Mouse (Mus musculus) cerebellum, postnatal 25 days (tissue): ENCODE results near the gene Ubr4.
A peak's percentile ranks its signal among the peaks of the same experiment; 100 is the strongest.
"Not testable (repeated sequence)": the region's sequence is repeated elsewhere in the genome, so short reads cannot be mapped to it uniquely, and the experiment has no call there.

Experiments used
- DNase-seq, 2 experiments: peaks; one replicate each; pipeline ENCODE4 v3.0.0; 2021; ENCODE audit warnings: mixed read lengths in 2 of 2

Gene Ubr4

DNA sequence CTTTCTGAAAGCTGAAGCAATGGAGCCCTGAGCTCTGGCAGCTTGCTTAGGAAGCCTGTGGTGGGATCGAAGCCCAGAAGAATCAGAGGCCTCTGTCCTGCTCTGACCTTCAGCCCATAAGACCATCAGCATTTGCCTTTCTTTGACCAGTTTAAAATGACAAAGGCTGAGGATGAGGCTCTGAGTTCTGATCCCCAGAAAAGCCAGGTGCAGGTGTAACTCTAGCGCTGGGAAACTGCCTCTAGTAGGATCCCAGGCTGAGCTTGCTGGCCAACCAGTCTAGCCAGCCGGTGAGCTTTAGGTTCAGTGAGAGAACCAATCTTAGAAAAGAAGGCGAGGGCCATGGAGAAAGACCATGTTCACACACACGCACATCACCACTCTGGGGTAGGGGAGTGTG is 135.9 kb downstream of the Ubr4 start:
- peak in 1 of 2 experiments; percentile 7 for DNase-seq

DNA sequence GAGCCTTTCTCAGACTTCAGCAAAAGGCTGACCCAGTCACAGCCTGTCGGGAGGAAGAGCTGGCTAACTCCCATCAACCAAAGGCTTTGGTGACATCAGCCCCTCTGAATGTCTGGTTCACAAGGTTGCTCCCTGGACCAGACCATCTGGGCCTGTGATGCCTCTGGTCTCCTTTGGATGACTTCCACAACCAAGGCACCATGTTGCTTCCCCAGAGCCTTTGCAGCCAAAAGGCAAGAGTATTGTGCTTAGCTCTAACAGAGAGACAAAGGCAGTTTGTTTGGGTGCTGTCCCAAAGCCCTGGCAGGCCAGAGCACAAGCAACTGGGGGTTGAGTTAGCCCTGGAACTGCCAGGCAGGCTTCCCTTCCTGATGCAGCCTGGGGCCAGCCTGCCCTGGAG is 137.5 kb downstream of the Ubr4 start:
- peak; percentile 78 to 81 for DNase-seq

DNA sequence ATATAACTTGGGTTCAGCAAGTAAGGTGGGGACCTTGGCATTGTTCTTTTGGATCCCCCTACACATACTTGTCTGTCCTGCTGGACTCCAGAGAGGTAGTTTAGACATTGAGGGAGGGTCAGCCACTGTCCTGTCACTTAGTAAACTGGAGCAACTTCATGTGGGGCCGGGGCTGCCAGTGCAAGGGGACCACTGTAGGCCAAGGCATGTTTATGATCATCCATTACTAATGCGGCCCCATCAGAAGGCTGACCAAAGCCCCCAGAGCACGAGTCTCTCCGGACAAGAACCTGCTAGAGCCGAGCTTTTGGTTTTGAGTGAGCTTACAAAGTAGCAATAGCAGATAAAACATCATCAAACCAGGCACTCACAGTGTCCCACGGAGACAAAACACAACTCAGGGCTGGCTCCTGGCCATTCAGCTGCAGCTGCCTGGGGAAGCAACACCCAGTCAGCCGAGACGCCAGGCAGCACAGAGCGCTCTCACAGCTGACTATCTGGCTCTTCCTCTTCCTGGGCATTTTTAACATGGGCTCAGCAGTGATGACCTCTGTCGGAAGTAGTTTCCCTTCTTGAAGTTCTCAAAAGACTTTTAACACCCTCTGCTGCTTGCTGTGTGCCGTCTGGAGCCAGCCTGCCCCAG is 138.1 kb downstream of the Ubr4 start:
- DNase-seq: peak in 1 of 2 experiments; percentile 47

DNA sequence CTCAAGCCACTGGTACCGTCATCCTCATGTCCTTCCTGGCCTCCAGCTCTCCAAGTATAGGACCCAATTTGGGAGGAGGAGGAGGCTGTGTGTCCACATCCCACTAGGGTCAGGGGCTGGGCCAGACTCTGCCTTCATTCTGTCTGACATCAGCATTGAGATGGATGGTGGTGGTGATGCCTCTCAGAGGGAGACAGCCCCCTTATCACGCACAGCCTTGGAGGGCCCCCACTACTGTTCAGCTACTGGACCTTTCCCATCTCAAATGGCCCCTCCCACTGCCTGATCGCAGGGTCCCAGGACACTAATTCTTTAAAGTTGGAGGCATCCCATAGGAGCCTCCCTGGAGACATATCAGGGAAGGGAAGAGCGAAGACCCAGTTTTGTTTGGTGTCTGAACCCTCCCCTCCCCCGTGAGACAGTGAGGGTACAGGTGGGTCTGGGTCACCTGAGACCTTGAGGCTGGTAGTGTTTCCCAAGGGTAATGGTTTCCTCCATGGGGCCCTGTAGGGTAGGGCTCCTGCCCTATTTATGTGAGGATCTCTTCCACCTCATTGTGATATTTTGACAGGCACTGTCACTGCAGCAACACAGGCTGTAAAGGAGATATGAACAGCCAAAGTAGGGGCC is 139.2 kb downstream of the Ubr4 start:
- DNase-seq: peak in 1 of 2 experiments; percentile 14

DNA sequence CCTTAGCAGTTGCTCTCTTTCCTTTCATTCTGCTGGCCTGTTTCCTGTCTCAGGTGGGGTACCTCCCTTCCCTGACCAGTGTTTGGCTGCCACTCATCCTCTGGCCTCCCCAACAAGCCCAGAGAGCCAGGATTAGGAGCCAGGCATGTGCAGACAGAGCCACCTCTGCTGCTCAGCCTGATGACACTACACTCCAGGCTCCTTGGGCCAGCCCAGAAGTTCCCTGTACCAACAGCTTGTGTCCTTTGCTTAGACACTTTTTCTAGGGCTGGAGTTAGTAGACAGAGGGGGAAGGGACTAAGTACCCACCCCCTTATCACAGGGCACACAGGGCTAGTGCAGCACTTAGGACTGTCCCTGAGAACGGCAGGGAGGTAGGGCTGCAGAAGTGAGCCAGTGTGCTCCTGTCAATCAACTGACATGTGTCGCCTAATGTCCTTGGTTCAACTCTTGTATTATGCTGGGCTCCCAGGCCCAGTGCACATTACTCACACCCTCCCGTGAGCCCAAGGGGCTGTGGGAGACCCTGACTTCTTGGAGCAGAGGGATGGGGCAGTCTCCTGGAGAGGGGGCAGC is 139.9 kb downstream of the Ubr4 start:
- peak in 1 of 2 experiments; percentile 19 for DNase-seq

DNA sequence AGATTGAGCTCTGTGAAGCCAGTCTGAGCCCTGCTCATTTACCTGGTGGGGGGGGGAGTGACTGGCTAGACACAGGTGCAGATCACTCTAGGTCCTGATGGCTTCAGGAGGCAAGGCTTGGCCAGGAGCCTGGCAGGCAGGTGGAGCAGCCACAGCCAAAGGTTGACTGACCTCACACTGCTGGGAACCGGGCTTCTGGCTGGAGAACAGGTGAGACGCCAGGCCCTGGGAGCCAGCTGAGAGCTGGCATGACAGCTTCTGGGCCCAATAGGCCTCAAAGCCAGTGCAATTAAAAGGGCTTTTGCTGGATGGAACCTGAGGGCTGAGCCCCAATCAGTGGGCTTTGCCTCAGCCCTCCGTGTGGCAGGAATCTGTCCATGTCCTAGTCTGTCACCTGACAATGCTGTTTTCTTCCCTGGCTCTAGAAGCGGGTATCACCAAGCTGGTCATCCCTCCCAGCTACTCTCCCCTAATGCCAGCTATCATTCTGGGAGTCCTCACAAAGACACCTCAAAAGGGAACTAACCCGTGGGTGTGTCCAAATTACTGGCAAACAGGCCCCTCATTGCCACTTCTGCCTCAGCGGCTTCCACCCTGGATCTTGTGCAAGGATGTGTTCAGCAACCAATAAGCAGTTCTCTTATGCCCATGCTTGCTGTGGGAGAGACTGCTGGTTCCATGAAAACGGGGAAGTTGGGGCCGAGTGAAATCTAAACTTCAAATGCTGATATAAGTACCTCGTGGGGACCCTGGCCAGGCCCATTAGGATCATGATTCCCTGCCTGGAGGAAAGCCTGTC is 141.0 kb downstream of the Ubr4 start:
- peak; percentile 77 to 86 for DNase-seq

DNA sequence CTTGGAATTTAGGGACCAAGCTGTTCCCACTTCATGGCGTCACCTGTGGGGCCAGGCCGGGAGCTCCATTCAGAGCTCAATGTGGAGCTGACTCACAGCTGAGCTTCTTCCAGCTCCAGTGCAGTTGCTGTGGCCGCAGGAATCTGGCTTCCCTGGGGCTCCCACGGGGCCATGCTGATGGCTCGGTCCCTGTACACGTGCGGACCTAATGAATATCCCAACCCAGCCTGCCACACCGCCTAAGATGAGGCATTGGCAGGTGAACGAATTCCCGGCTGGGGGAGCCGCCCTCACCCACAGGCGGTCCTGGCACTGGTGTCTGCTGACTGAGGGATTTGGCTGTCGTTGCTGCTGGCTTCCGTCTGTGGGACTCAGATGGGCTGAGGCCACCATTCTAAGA is 148.4 kb downstream of the Ubr4 start:
- DNase-seq: peak; percentile 57 to 69

DNA sequence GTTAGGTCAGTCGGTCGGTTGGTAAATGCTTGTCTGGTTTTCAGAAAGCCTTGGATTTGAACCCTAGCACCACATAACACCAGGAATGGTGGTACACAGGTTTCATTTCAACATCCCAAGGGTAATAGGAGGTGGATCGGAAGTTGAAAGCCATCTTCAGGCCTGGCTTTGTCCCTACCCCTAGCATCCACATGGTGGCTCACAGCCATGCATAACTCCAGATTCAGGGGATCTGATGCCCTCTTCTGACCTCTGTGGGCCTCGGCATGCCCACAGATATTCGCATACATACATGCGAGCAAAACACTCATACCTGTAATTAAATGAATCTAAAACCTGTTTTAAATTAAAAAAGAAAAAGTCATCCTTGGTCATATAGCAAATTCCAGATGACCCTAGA is 149.3 kb downstream of the Ubr4 start:
- peak in 1 of 2 experiments; percentile 11 for DNase-seq

DNA sequence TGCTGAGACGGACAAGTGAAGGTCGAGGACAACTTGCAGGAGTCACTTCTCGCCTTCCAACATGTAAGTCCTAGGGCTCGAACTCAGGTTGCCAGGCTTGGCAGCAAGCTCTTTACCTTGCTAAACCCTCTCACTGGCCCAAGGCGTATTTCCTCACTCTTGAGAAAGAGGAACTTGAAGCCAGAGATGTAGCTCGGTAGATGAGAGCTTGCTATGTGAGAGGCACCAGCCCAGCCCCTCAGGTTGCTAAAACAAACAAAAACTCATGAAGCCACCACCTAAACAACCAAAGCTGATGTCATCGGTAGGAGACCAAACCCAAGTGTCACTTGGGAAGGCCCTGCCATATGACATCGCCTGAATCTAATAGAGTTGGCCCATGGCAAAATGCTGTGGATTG is 151.5 kb downstream of the Ubr4 start:
- no peak for DNase-seq

DNA sequence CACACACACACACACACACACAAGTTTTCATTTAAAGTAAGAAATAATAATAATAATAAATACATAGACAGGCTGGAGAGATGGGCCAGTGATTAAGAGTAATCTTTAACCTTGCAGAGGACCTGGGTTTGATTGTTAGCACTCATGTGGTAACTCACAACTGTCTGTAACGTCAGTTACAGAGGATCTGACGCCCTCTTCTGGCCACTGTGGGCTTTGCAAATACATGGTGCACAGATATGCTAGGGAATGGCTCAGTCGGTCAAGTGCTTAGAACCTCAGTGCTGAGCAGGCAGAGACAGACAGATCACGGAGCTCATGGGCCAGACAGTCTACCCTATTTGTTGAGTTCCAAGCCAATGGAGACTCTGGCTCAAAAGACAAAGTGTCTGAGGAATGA is 153.3 kb downstream of the Ubr4 start:
- no peak for DNase-seq

DNA sequence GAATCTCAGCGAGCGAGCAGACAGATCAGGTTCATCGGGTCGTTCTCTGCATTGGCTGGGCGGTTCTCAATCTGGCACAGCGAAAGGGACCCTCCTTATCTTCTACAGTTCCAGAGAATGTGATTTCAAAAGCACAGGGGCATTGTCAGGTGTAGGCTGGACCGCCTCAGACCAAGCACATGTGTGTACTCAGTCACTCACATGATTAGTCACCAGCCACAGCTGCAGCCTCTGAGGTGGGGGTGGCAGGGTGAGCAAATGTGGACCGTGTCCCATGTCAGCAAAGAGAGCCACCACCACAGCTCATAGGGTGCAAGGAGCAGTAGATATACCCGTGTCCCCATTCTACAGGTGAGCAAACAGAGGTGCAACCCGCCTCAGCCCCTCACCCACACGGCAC is 154.3 kb downstream of the Ubr4 start:
- no peak for DNase-seq

DNA sequence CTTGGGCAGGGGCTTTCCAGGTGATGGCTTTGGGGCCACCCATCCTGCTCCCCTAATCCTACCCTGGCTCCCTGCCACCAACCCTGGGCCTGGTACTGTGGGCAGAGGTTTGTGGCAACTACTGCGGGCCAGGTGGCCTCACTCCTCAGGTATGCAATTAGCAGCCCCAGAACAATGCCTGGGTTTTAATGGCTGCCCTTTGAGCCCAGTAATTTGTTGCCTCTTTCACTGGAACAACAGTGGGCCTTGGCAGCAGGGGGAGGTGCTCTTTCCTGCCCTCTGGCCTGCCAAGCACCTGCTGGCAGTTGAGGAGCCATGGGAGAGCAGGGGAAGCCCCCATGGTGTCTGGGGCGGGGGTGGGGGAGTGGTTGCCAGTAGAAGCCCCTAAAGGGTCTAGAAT is 156.7 kb downstream of the Ubr4 start:
- DNase-seq: no peak

DNA sequence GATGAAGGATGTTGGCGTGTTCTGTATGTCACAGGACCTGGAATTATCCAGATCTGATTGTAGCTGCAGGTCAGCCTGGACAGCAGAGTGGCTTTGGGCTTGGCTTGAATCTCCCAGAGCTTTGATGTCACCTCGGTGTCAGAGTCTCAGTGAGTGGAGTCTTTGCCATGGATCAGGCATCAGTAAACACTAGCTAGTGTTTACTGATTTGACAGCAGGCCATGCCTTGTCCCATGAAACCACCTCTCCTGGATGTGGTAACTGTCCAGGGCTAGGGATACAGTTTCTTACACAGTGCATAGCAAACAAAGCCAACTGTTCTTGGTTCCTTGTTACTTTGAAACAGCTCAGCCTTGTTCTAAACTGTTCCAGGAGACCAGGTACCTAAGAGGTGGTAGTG is 159.1 kb downstream of the Ubr4 start:
- DNase-seq: no peak

DNA sequence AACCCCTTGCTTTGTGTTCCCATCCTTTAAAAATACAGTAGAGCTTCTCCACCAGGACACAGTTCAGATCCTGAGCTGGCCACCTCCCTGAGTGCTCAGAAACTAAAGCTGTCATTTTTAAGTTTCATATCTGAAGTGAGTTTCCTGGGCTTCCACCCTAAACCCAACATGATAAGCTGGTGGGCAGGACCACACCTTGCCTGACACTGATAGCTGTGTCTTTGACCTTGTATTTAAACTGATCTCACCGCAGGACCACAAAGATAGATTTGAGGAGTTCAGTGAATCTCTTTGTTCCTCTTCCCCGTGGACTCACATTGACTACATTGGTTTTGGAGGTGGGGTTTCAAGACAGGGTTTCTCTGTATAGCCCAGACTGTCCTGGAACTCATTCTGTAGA is 160.6 kb downstream of the Ubr4 start:
- no peak for DNase-seq

DNA sequence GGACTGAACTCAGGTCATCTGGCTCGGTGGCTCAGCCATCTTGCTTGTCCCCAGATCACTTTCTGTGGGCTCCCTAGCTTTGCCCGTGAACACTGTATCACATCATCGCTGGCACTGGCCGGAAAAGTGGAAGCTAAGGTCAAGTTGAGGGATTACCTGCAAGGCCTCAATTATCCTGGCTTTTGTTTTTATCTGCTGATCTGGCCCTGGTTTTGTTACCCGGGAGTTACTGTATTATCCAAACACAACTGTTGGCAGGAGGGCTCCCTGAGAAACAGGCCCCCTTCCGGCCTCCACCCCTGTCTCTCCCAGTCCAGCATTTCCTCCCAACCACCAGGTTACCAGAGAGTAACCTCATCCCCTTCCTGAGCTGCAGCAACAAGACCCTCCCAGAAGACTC is 166.8 kb downstream of the Ubr4 start:
- DNase-seq: no peak

DNA sequence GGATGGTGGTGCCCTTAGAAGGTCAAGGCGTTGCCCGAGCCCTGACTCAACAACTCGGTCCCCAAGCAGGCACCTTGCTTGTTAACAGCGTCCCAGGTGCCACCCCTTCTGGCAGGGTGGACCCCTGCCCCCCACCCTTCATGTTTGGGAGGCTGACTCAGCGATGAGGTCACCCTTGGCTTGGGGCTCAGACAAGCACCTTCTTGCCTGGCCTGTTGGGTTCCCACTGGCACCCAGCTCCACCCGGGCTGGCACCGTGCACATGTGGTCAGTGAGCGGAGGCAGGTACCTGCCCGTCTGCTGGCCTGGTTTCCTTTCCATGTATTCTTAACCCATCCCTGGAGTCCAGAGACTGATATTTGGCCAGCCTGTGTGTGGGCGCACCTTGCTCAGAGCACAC is 169.5 kb downstream of the Ubr4 start:
- DNase-seq: no peak

DNA sequence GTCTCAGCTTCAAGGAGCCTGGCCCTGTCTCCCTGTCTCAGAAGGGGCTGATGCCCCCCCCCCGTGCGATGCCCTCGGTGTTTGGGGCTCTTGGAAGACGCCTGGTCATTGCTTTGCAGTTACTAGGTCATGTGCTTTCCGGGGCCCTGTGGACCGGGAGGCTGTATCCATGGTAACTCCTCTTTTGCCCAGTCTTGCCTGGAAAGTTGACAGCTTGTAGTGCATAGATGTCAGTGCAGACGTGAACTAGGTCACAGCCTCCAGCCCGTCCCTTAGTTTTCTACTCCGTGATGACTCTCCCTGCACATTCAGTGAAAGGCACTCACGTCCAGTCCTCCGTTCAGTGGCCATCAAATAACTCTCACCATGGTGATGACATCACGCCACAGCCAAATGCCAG is 174.1 kb downstream of the Ubr4 start:
- DNase-seq: peak in 1 of 2 experiments; percentile 47

DNA sequence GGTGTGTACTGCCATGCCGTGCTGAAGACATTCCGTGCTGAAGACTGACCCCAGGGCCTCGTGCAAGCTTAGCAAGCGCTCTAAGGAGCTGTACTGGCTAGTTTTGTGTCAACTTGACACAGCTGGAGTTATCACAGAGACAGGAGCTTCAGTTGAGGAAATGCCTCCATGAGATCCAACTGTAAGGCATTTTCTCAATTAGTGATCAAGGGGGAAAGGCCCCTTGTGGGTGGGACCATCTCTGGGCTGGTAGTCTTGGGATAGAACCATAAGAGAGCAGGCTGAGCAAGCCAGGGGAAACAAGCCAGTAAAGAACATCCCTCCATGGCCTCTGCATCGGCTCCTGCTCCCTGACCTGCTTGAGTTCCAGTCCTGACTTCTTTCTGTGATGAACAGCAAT is 177.8 kb downstream of the Ubr4 start, which contains the start of gene Iffo2:
Iffo2 (plus strand) TSS at position 301 of the 400 bp plus-strand sequence.
- not testable (repeated sequence) for DNase-seq

DNA sequence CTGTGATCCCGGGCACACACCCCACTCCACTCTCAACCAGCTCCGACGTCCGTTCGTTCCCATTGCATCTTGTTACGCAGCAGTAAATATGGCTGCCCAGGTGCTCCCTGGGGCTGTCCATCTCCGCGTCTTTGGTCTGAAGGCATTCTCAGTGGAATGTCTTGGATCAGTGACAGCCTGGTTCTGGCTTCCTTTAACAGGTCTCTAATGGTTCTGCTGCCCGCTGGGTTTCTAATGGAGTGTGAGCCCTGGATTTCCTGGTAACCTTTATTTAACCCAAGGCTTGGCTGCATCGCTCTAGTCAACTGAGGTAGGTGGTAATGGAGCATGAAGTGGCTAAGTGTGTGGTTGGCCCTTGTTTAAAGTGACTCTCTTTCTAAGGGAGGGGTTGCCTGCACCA is 179.7 kb downstream of the Ubr4 start:
- no peak for DNase-seq

DNA sequence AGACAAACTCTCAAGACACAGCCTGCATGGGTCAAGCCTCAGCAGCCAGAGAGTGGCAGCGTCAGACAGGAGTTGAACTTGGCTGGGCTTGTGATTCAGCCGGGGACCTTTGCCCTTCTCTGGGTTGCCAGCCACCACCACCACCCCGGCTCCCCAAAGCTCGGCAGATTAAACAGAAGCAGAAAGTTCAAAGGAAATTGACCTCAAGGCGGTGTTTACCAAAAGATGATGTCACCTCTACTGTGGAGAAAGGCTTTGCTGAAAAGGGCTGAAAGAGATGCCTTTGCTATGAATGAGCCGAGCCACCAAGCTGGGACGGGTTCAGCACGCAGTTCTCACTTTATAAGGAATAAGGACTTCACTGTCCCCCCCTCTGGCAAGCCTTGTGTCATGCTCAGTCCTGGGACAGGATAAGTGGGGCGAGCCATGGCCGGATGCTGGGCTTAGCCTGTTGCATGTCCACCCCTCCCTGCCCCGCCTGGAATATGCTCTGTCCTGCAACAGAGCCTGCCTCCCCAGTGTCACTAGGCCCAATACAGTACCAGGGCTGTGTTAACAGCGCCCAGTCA is 182.8 kb downstream of the Ubr4 start:
- no peak for DNase-seq

DNA sequence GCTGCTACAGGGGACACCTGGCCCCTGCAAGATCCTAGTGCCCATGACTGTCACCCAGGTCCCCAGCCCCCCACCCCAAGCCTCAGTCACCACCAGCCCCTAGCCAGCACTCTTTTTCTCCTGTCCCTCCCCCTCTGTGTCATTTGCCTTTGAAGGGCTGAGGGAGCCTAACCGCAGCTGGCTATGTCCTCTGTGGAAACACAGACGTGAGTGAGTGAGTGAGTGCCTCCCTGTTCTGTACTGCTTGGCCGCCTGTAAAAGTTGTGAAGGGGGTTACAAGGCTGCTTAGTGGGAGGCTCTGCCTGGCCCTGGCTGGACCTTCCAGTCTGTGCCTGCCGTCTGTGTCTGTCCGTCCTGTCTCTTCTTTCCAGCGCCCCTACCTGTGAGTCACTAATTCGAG is 183.3 kb downstream of the Ubr4 start:
- no peak for DNase-seq

DNA sequence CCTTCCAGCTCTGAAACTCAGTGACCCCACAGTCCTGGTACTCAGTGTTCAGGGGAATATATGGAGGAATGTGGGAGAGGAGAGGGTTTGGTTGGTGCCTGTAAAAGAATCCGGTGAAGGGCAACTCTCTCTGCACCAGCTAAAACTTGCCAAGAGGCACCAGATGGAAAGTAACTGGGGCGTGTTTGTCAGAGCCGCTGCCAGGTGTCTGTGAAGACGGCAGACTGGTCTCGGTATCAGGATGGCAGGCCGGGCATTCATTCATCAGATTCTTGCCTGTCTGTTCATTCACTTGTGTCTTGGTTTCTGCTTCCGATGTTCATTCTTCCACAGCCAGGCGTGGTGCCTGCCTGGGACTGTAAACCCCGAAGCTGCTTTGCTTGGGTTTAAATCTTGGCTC is 184.3 kb downstream of the Ubr4 start:
- DNase-seq: peak; percentile 63 to 73
